Mouse (Mus musculus) inflammation-experienced regulatory T-cells (primary cell): ENCODE measurements around the gene Stk32b. TPM values are rescaled to one million over a fixed set of nuclear protein-coding genes. Genes with fewer than 3 reads are reported as not detected.

Experiments used
- polyA plus RNA-seq, 2 experiments: library from polyadenylated mRNA; unstranded; fragments of 100-300 nt; shearing (Covaris generic); gene quantifications; one replicate each; pipeline ENCODE4 v1.2.1; 2017

The Stk32b gene
- under 1 TPM; 0.06 to 0.16 TPM for polyA plus RNA-seq

DNA sequence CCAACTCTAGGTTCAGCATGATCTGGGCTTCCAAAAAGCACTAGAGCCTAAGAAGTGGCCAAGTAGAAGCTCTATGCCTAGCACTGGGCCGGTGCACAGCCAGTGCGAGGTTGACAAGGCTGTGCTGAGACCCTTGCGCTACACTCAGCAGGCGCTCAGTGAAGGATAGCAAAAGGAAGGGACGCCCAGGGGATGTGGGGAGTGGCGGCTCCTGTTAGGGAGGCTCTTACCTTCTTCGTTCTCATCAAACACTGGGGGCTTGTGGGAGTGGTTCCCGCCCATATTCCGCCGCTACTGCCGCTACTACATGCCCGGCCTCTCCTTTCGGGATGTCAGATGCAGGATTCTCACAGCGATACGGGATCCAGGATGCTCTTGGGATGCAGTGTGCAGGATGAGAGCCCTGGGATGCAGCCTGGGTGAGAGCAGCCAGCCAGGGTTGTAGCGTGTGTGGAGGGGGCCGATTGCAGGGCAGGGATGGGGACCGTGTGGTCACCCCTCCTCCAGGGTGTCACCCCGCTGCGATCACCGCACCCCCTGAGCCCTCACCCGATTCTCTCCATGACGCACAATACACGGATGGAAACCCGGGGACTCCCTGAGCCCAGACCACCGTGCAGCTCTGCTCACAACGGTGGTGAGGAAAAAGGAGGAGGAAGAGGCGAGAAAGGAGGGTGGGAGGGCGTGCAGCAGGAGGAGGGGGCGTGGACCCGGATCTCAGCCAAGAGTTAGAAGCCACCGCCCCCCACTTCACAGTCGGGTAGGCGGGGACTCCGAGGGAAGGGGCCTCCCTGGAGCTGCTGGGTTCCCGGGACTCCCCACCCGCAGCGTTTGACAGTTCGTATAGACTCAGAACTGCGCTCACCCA is at the start of gene Stk32b:
Gene Stk32b, minus strand, starts transcription at position 667 of the 868 bp plus-strand sequence.

DNA sequence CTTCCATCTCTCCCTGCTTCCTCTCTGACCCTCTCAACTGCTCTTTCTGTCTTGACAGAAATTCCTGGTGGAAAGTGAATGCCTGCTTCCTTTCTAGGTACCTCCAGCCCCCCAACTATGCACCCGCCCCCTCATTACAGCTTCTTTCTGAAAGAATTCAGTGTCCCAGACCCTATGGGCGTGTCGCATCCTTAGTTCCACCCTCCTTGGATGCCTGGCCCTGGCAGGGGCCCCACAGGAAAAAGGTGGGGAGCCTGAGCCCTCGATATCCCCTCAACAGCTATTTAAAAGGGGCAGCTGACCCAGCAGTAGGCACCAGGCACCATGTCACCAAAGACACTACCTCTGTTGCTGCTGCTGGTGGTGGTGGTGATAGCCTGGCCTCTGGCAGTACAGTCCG is 18.3 kb upstream of the Stk32b start, which contains the start of gene Cytl1:
Gene Cytl1, plus strand, starts transcription at position 296 of the 400 bp plus-strand sequence.

Other genes with a start within 250 kb of the Stk32b start
- not detected for gene Cytl1, start 18.3 kb upstream of the Stk32b start, polyA plus RNA-seq
- 1 to 10 TPM in 1 of 2 experiments, under 1 TPM in 1; 0.29 to 1.2 TPM for gene Msx1, start 107.4 kb upstream of the Stk32b start, polyA plus RNA-seq